Mouse (Mus musculus) embryonic facial prominence, embryonic 11.5 days (tissue): ENCODE data around the gene Ninl. TPM values are rescaled to one million over a fixed set of nuclear protein-coding genes. Genes with fewer than 3 reads are reported as not detected.
"Not testable (repeated sequence)": the region's sequence is repeated elsewhere in the genome, so short reads cannot be mapped to it uniquely, and the experiment has no call there.

ENCODE experiments used
- ATAC-seq: fragments of 200-750 bp; cut with Nextera tagmentation; replicated peaks from 2 replicates; pipeline ENCODE4 v1.8.0; 2017; ENCODE audit warnings: low read depth; ENCODE audit not compliant: insufficient number of reproducible peaks, low FRiP score, low TSS enrichment
- DNase-seq: peaks from one replicate; pipeline ENCODE4 v3.0.0-alpha.2; 2015; ENCODE audit warnings: low spot score
- H3K27ac ChIP-seq: fragments of 300-500 bp; sonication (generic); replicated peaks from 2 replicates; pipeline ENCODE4 v1.5.1; 2014; ENCODE audit warnings: mild to moderate bottlenecking, low read depth, low read length, control low read depth
- H3K27me3 ChIP-seq: fragments of 300-500 bp; sonication (generic); 2 replicates; pipeline ENCODE4 v1.6.1; 2014; ENCODE audit warnings: mild to moderate bottlenecking, low read length, moderate library complexity, mixed read lengths; ENCODE audit not compliant: control insufficient read depth, insufficient read depth
- H3K36me3 ChIP-seq: fragments of 300-500 bp; sonication (generic); replicated peaks from 2 replicates; pipeline ENCODE4 v1.6.1; 2014; ENCODE audit warnings: low read depth, mild to moderate bottlenecking, low read length, moderate library complexity, mixed read lengths; ENCODE audit not compliant: control insufficient read depth, insufficient read depth
- H3K4me1 ChIP-seq: fragments of 300-500 bp; sonication (generic); 2 replicates; pipeline ENCODE4 v1.6.1; 2014; ENCODE audit warnings: low read length, mixed read lengths; ENCODE audit not compliant: control insufficient read depth, insufficient read depth
- H3K4me2 ChIP-seq: fragments of 300-500 bp; sonication (generic); 2 replicates; pipeline ENCODE4 v1.6.1; 2014; ENCODE audit warnings: low read depth, mild to moderate bottlenecking, control low read depth, low read length, moderate library complexity
- H3K4me3 ChIP-seq: fragments of 300-500 bp; sonication (generic); 2 replicates; pipeline ENCODE4 v1.5.1; 2014; ENCODE audit warnings: low read depth, low read length, control low read depth
- H3K9ac ChIP-seq: fragments of 300-500 bp; sonication (generic); replicated peaks from 2 replicates; pipeline ENCODE4 v1.6.1; 2014; ENCODE audit warnings: mild to moderate bottlenecking, control low read depth, low read length
- H3K9me3 ChIP-seq: fragments of 300-500 bp; sonication (generic); replicated peaks from 2 replicates; pipeline ENCODE4 v1.6.1; 2016; ENCODE audit warnings: mild to moderate bottlenecking, low read length, inconsistent platforms, mixed read lengths; ENCODE audit not compliant: control insufficient read depth
- WGBS: fragments of 180-500 bp; shearing (Covaris S2); extraction: QIAGEN DNeasy Blood & Tissue Kit; methylation state at CpG from one replicate; pipeline ENCODE4 v1.1.7; 2014; 5-methylcytosine and 5-hydroxymethylcytosine counted together
- polyA plus RNA-seq: library from polyadenylated mRNA; unstranded; fragments of >200 nt; fragmentation: Nextera tagmentation; extraction: Ambion mirVana; gene quantifications from 2 replicates; pipeline ENCODE4 v1.2.1, GENCODE M21; 2014

Ninl gene
- polyA plus RNA-seq, 1 experiment from 2014 or later: 9.0 TPM

- peaks cover 4% of the 10 kb centered on the region for H3K36me3 ChIP-seq
- ATAC-seq (no peak), DNase-seq (no peak)
- 92% methylated on average over 3 of the region's 3 CpGs for WGBS
- H3K9ac ChIP-seq: no peak overlapping the region
- no peak overlapping the region for H3K4me3 ChIP-seq
- H3K9me3 ChIP-seq: no peaks in the 10 kb centered on the region
- H3K4me2 ChIP-seq: no peak overlapping the region
- no peaks in the 10 kb centered on the region for H3K4me1 ChIP-seq
- H3K27me3 ChIP-seq: no peaks in the 10 kb centered on the region
- H3K27ac ChIP-seq: no peak overlapping the region
Measured at GRCm38 (mm10) chr2:150963246-150963645, 75.9 kb downstream of the Ninl start.

DNA sequence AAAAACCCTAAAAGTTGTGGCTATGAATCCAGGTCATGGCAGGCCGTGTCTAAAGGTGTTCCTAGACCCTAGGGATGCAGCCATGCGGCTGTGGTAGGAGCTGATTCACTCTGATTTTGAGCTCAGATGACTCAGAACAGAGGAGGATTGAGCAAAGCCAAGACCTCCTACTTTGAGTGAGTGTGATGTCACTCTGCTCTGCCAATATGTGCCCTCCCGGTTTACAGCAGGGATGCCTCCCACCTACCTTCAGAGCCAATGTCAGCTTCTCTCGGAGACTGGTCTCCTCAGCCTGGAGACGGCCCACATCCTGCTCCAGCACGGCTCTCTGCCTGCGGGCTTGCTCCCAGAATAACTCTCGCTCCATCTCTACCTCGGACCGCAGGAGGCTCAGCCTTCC, 79.7 kb downstream of the Ninl start:
- Histone ChIP-seq H3K9ac (no peak overlapping the region), H3K4me1 (no peaks in the 10 kb centered on the region), H3K4me3 (no peak overlapping the region), H3K4me2 (no peak overlapping the region), H3K9me3 (no peaks in the 10 kb centered on the region), H3K27me3 (no peaks in the 10 kb centered on the region), H3K36me3 (peaks cover 4% of the 10 kb centered on the region), H3K27ac (no peak overlapping the region)
- ATAC-seq (no peak), DNase-seq (no peak)
- WGBS: 90% methylated on average over 10 of the region's 10 CpGs

- H3K36me3 ChIP-seq: peaks cover 4% of the 10 kb centered on the region
Measured at GRCm38 (mm10) chr2:150955859-150956258, 83.3 kb downstream of the Ninl start.

GRCm38 (mm10) chr2:150951201-150951600, 88.0 kb downstream of the Ninl start:
- H3K27ac ChIP-seq: no peak overlapping the region
- DNase-seq (no peak), ATAC-seq (no peak)
- no peaks in the 10 kb centered on the region; the same call in 1 of the 2 replicates for H3K36me3 ChIP-seq
- WGBS: 87% methylated on average over 2 of the region's 2 CpGs
- no peak overlapping the region for H3K4me2 ChIP-seq
- no peaks in the 10 kb centered on the region for H3K9me3 ChIP-seq
- no peaks in the 10 kb centered on the region for H3K4me1 ChIP-seq
- no peak overlapping the region for H3K9ac ChIP-seq
- H3K27me3 ChIP-seq: no peaks in the 10 kb centered on the region
- no peak overlapping the region for H3K4me3 ChIP-seq

More at GRCm38 (mm10) chr2:150955859-150956258, 83.3 kb downstream of the Ninl start:
- DNase-seq: no peak
- H3K4me2 ChIP-seq: no peak overlapping the region
- no peaks in the 10 kb centered on the region for H3K4me1 ChIP-seq
- WGBS: 77% methylated on average over 1 of the region's 1 CpGs
- no peak overlapping the region for H3K9ac ChIP-seq
- ATAC-seq: no peak
- no peak overlapping the region for H3K27ac ChIP-seq
- no peaks in the 10 kb centered on the region for H3K9me3 ChIP-seq
- no peaks in the 10 kb centered on the region for H3K27me3 ChIP-seq
- H3K4me3 ChIP-seq: no peak overlapping the region

GRCm38 (mm10) chr2:150950056-150950455, 89.1 kb downstream of the Ninl start:
- no peak for ATAC-seq
- Histone ChIP-seq H3K36me3 (no peaks in the 10 kb centered on the region; the same call in 1 of the 2 replicates), H3K27me3 (no peaks in the 10 kb centered on the region), H3K4me2 (no peak overlapping the region), H3K27ac (no peak overlapping the region), H3K9me3 (no peaks in the 10 kb centered on the region), H3K4me3 (no peak overlapping the region), H3K9ac (no peak overlapping the region), H3K4me1 (no peaks in the 10 kb centered on the region)
- 93% methylated on average over 6 of the region's 6 CpGs for WGBS
- no peak for DNase-seq

- Histone ChIP-seq H3K4me3 (no peak overlapping the region), H3K36me3 (no peaks in the 10 kb centered on the region; the same call in 1 of the 2 replicates), H3K4me2 (no peak overlapping the region), H3K9me3 (no peaks in the 10 kb centered on the region), H3K4me1 (no peaks in the 10 kb centered on the region), H3K27ac (no peak overlapping the region), H3K27me3 (no peaks in the 10 kb centered on the region), H3K9ac (no peak overlapping the region)
- DNase-seq (no peak), ATAC-seq (no peak)
- WGBS: 95% methylated on average over 3 of the region's 3 CpGs
Measured at GRCm38 (mm10) chr2:150949652-150950051, 89.5 kb downstream of the Ninl start.

DNA sequence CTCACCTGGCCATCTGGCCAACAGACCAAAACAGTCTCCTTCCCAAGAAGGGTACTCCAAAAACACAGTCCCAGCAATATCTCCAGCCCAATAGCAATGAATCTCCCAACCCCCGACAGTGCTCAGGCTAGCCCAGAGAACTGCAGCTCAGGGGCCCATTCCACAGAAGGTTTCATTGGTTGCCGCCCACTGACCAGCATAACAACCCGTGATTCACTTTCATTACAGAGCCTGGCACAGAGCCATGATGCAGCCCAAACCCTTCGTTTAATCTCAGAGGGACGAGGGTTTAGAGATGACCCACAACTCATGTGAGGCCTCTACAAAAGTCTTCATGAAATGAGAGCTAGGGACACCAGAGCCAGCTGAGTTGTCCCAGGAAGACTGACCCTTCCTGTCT, 90.4 kb downstream of the Ninl start:
- Histone ChIP-seq H3K9me3 (no peaks in the 10 kb centered on the region), H3K4me2 (no peak overlapping the region), H3K27me3 (no peaks in the 10 kb centered on the region), H3K4me3 (no peak overlapping the region), H3K36me3 (no peaks in the 10 kb centered on the region; the same call in 1 of the 2 replicates), H3K27ac (no peak overlapping the region), H3K4me1 (no peaks in the 10 kb centered on the region), H3K9ac (no peak overlapping the region)
- no peak for DNase-seq
- 89% methylated on average over 5 of the region's 5 CpGs for WGBS
- no peak for ATAC-seq

DNA sequence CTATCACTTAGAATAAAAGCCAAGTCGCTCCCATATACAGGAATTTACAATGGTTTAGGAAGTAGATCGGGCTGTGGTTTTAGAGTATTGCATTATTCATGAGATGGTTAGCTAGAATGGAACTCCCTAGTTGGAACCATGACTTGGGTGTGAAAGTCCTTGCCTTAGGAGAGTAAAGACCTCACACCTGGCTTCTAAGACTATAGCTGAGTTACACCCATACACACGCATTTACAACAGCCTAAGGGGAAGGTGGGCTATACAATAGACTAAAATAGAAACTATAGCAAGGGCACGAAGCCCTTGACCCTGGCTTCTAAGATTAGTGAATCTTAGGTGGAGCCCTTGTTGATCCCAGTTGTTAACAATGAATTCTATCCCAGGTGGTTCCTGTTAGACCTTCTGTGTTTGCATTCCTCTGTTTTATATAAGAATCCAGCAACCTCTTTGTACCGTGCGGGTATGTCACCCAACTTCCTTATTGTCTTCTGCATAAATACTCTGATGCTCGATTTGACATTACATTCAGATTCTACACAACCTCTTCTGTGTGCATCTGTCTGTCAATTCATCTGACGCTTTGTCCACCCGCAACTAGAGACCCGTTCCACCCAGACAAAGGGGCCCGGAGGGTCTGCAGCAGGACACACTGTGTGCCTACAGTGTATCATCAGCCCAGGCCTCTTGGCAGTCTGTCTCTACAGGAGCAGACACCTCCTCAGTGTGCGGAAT, 91.1 kb downstream of the Ninl start:
- 90% methylated on average over 12 of the region's 12 CpGs for WGBS

More for the DNA sequence above, 91.1 kb downstream of the Ninl start:
- not testable (repeated sequence) for H3K9ac ChIP-seq, DNase-seq, H3K27ac ChIP-seq, H3K36me3 ChIP-seq, H3K9me3 ChIP-seq, H3K4me3 ChIP-seq, H3K4me2 ChIP-seq, ATAC-seq, H3K27me3 ChIP-seq, H3K4me1 ChIP-seq
